Mouse (Mus musculus) heart, postnatal 36 days (tissue): ENCODE measurements around the gene Ncoa3. TPM values are rescaled to one million over a fixed set of nuclear protein-coding genes. Genes with fewer than 3 reads are reported as not detected.

Experiments used
- DNase-seq, 2 experiments: peaks; one replicate each; pipeline ENCODE4 v3.0.0; 2021 to 2022
- intact Hi-C: fragments of 180-260 bp; cut with DNase I; formaldehyde crosslinking; loops from one replicate; pipeline ENCODE4 v1.15.1; 2025
- total RNA-seq, 2 experiments: library from RNA; stranded (reverse); gene quantifications; 2 replicates each; pipeline ENCODE4 v1.2.3; 2021

Ncoa3 gene
- total RNA-seq, 2 experiments from 2014 or later = 23.0 to 27.1 TPM

DNA sequence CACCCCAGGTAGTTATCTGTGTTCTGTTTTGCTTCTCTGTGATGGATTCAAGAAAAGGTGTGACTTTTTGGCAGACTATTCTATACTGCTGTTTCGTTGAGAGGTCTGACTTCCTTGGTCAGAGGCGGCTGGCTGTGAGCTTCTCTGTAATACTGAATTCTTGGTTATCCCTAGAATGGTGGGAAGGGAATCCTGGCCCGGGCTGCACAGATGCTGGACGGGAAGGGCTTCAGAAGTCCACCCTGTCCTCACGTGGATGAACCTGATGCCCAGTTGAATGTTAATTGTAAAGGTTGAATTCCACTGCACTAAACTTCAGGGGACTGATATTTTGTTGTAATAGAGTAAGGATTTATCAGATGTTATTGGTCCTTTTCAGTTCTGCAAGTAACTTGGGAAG, 7.4 kb downstream of the Ncoa3 start:
- no peak for DNase-seq
- intact Hi-C loops = no loop called here

DNA sequence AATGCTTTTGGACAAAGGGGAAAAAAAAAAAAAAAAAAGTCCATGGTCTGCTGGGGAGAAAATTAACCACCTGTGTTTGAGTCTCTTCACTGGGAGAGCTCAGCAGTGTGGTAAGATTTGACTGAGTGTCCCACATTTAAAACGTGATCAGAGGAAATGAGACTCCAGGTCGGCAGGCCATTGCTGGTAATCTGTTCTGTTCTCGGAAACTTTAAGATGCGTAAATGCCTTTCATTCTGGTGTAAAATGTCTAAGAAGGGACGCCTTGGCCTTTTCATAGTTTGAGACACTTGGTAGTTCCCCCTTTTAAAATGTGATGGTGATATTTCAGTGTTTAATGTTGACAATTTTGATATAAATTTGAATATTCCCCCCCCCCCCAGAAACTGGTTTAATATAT, 7.8 kb downstream of the Ncoa3 start:
- intact Hi-C loops = no loop called here
- no peak for DNase-seq

DNA sequence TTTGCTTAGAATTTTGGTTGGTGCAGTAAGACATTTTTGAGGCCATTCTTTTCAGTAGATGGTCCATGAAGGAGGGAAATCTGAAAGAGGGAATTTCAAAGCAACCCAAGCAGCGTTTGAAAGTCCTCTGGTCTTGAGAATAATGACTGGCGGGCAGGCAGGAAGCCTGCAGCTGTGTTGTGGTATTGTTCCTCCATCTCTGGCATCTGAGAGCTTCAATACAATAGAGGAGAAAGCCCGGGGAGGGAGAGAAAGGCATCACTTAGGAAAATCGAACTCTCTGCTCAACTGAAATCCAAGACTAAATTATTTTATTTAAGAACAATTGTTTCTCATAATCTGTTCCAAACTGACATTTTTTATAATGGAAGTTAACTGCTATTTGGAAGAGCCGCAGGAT, 8.3 kb downstream of the Ncoa3 start:
- no peak for DNase-seq
- intact Hi-C loops = no loop called here

DNA sequence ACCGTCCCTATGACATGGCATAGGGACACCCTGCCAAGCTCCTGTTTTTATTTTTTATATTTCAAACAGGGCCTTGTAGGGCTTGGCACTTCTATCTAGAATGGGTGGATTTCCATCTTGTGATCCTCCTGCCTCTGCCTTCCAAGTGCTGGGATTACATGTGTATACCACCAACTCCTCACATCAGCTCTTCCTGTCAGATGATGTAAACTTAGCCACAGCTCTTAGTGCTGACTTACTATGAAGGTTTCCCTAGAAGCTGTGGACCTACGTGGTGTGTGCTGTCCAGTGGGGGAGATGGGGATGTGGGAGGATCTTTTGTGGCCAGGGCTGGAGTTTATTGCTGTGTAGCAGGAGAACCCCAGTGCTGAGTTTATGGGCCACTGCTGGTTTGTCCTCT, 8.9 kb downstream of the Ncoa3 start:
- no peak for DNase-seq
- intact Hi-C loops = no loop called here

DNA sequence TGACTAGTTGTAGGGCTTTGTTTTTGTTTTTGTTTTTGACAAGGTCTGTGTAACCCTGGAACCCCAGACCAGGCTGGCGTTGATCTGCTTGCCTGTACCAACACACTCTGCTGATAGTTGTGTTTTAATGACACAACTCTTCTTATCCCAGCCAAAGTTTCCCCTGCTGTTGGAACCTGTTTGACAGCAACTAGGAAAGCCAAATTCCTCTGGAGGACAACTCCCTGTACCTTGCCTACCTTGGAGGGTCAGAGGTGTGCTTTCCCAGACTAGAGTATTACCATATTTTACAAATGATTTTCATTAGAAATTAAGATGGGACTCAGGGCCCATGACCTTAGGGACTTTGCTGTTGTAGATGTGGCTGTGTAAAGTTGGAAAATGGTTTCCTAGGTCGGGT, 9.3 kb downstream of the Ncoa3 start:
- intact Hi-C loops = no loop called here
- DNase-seq = no peak

DNA sequence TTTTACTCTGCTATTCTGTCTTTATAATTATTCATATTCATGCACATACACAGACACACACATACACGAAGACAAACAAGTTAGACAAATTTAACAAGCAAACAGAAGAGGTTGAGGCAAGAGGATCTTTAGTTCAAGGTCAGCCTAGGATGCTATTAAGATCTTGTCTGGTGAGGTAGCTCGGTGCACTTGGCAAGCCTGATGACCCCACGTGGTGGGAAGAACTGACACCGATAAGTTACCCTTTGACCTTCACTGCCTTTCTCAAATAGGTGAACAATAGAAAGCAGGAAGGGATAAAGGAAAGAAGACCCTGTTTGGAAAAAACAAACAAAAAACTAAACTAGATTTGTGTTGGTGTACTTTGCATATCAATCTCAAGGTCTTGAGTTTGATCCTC, 10.0 kb downstream of the Ncoa3 start:
- intact Hi-C loops = no loop called here

DNA sequence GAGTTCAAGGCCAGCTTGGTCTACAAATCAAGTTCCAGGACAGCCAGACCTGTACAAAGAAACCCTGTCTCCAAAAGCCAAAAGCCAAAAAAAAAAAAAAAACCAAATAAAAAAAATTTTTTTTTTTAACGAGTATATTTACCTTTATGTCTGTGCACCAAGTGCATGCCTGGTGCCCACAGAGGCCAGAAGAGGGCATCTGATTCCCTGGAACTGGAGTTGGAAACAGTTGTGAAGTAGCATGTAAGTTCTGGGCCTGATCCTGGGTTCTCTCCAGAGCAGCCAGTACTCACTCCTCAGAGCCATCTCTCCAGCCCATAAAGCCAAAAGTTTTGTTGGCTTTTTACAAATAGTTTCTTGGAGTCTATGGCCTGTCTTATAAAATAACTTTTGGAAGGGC, 10.6 kb downstream of the Ncoa3 start:
- intact Hi-C loops = no loop called here
- no peak for DNase-seq

More for the DNA sequence above, 10.0 kb downstream of the Ncoa3 start:
- no peak for DNase-seq

DNA sequence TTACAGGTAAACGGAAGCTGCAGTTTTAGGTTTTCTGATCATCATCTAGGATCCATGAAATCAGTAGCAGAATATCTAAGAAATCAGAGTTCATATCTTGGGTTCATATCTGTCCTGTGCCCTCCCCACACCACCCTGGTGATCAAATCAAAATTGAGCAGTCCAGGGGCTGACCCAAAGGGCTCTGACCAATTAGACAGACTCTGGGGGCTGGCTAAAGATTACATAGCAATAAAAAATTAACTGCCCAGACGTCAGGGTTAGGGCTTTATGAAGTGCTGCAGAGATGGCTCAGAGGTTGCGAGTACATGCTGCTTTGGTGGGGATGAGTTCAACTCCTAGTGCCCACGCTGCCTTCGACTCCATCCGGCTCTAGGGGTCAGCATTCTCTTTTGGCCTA, 14.6 kb downstream of the Ncoa3 start:
- intact Hi-C loops = no loop called here
- no peak for DNase-seq

DNA sequence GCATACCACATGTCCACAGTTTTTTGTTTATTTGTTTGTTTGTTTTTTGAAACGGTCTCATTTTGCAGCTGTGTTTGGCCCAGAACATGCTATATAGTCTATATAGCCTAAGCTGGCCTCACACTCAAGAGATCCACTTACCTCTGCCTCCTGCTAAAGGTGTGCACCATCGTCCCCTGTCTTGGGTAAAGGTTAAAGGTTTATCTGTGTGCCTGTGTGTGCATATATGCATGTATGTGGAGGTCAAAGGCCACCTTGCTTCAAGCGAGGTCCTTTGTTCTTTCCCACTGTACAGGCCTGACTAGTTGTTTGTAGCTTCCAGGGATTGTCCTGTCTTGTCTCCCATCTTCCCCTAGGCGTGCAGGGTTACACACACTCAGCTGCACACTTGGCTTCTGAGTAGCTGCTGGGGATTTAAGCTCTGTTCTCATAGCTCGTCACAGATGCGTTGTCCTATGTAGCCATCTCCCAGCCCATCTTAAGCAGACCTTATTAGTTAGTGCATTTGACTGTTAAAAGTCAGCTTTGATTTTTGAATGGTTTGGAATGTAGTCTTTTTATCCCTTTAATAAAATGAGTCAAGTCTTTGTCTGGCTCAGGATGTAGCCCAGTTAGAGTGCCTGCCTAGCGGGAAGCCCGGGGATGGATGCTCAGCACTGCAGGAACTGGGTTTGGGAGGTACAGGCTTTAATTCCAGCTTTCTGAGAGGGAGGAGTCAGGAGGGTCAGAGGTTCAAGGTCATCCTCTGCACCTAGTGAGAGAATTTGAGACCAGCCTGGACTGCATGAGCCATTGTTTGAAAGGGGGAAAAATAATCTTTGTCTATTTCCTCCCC, 16.3 kb downstream of the Ncoa3 start:
- intact Hi-C loops = no loop called here
- DNase-seq = no peak

DNA sequence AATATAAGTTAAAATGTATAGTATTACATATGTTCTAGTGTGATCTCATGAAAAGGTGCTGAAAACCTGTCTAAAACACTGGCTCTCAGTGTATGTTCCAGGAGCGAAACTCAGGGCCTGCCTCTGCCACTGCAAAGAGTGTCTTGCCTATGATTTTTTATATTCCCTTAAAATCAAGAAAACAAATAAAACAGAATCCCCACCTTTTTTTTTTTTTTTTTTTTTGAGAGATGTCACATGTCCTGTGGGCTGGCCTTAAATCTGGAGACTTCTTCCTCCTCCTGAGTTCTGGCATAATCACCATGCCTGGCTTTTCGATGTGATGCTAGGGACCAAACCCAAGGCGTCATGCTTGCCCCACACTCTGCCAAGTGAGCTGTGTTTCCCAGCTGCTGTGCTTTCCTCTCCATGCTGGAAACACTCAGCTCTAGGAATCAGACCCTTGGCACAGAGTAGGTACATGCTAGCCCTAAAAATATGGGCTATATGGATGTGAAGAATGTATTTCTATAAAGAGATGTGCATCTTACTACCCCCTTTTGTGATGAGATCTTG, 17.0 kb downstream of the Ncoa3 start:
- peak; percentile 55 to 60 for DNase-seq
- intact Hi-C loops = no loop called here

DNA sequence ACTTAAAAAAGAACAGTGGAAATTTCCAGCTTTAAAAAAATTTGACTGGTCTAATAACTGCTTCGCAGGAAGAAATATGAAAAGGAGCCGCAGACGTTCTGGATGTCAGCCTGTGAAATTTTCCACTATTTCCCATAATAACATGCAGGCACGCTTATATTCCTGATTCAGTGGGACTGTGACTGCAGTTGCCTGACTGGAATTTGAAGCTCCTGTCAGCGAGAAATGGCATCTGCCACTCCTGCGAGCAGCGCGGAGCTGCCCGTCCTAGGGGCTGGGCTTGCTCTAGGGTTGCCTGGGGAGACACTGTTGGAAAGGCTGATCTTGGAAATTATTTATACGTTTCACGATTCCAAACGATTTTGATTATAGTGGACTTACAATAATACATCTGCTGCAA, 17.9 kb downstream of the Ncoa3 start:
- no peak for DNase-seq
- intact Hi-C loops = loop anchor here (2.0 kb wide), 1 partner anchor 20 kb away; no protein-coding TSS in a partner anchor

DNA sequence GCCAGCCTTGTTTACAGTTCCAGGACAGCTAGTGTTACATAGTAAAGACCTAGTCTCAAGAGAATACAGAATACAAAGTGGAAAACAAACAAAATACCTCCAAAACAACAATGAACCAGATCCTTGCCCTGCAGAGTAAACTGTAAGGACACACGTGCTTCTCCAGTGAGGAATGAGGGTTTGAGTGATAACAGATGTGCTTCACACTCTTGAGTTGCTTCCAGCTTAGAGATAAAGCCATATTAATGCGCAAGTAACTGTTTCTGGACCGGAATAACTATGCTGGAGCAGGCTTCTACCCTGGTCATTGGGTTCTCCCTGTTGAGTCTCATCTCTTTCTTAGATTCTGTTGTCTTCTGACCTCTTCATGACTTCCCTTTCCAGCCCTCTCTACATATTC, 19.0 kb downstream of the Ncoa3 start:
- intact Hi-C loops = loop anchor here (2.0 kb wide), 1 partner anchor 19 kb away; no protein-coding TSS in a partner anchor

DNA sequence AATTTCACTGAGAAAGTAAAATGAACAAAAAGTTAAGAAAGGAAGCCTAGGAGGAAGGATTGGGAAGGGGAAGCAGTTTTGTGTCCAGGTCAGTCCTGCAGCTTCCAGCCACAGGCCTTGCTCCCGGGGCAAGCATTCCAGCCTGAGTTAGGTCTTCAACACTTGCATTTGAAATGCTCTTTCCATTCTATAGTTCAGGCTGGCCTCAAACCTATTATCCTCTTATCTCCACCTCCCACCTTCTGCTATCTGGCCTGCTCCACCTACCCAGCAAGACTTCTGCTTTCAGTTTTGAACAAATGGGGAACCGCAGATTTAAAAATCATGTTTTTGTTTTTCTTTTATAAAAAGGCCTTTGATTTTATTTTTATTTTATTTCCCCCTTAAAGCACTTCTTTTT, 19.7 kb downstream of the Ncoa3 start:
- intact Hi-C loops = no loop called here

More for the DNA sequence above, 19.0 kb downstream of the Ncoa3 start:
- DNase-seq = no peak

DNA sequence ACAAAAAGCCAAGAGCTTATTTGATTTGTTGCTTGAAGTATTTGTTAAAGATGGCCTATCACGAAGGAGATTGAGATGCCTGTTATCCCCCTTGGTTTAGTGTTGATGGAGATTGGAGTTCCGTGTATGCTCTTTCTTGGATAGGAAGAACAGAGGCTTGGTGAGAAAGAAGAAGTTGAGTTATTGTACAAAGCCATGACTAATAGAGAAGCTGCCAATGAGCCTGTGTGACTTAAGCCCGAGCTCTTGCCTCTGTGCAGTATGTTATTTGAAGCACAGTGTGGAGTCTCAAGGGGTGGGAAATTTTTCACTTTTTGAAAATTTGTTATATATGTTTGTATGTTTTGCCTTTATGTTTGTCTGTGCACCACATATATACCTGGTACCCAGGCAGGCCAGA, 26.3 kb downstream of the Ncoa3 start:
- intact Hi-C loops = no loop called here
- DNase-seq = no peak

More for the DNA sequence above, 19.7 kb downstream of the Ncoa3 start:
- no peak for DNase-seq

DNA sequence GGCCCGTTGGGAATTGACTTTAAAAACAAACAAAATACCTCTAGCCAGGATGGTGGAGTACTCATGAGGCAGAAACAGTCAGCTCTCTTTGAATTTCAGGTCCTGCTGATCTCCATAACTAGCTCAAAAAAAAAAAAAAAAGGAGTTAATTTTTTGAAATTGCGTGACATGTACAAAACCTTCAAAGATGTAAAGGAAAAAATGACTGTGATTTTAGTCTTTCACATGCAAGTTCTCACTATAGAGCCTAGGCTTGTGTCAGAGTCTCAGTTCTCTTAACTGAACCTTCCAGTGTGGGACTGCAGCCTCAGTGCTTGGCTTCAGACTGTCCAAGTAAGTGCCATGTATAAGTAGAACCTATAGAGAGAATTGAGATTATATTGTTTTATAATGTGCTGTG, 27.6 kb downstream of the Ncoa3 start:
- intact Hi-C loops = no loop called here
- no peak for DNase-seq

DNA sequence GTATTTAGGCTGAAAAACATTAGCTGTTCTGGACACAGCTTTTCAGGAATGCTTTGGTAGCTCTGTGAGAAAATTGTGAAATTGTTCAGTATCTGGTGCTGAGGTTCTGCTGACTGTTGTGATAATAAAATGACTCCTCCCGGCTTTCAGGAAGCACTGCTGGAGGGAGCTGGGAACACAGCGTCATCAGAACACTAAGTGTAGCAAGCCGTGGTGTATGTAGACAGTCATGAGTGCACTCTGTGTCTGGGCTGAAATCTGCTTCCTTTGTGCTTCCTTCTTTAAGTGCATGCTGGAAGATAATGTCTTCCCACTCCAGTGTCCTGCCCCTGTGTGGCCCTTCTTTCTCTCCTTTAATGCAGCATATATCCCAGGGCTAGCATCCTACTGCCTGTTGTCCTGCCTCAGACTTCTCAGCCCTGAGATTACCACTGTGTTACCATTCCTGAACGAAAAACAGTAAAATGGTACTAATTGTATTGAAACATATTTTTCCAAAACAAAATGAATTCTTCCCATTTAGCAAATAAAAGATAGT, 28.7 kb downstream of the Ncoa3 start:
- peak; percentile 43 to 54 for DNase-seq
- intact Hi-C loops = no loop called here

DNA sequence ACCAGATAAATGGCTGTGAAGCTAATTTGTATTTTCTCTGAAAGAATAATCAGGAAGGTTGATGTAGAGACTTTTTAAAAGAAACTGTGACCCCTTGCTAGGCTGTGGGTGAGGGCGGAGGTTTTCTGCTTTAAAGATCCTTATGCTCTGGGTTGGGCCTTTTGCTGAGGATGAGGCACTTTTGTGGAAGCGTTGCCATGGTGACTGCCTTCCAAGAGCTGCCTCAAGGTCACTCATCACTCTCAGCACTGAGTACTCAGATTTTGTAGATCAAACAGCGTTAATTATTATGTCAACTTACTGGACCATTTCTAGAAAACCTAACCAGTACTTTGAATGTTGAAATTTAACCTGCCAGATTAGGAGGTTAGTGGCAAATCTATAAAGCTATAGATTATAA, 29.2 kb downstream of the Ncoa3 start:
- intact Hi-C loops = no loop called here
- DNase-seq = no peak

DNA sequence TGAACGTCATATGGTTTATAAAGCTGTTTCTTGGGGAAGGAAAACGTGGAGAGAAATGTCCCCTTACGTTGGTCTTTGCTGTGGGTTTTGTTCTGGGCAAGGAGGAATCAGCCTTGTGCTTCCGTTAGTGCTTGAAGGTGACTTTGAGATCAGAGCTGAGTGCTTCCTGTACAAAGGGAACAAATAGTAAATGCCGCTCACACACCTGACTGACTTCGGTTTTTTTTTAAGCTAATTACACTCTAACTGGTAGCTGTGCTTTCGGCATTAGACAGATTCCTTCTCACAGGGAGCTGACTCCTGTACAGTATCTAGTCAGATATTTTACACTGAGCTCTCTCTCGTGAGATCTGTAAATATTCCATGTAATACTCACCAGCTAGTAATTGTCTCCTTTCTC, 29.9 kb downstream of the Ncoa3 start:
- no peak for DNase-seq
- intact Hi-C loops = no loop called here

DNA sequence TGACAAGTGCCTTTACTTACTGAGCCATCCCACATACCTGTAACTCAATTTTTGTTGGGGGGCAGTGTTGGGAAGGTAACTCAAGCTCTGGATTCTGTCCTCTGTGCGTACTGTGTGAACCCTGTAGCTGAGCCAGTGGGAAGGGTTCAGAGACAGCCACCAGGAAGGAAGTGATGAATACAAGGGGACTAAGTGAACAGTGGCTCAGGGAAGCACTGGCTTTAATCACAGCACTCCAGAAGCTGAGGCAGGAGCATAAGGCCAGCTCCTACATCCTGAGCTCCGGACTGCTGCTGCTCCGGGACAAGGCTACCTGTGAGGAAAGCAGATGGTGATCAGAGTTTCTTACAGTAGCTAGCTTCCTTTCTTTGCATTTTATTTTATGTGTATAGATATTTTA, 31.6 kb downstream of the Ncoa3 start:
- no peak for DNase-seq
- intact Hi-C loops = no loop called here

DNA sequence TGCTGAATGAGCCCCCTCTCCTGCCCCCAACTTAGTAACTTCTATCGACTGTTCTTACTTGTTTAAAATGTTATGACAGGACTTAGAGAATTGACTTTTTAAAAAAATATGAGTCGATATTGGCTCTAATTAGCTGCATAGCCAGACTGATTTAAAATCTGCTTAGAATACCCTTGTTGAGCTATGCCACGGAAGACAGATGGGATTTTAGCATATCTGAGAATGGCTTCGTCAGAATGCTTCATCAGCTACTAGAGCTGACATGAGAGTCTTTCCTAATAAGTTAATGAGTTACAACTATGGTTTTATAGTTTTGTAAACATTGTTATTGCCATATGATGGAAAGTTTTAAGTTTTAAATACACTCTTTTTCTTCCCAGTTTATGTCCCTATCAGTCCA, 32.2 kb downstream of the Ncoa3 start:
- intact Hi-C loops = no loop called here
- no peak for DNase-seq

DNA sequence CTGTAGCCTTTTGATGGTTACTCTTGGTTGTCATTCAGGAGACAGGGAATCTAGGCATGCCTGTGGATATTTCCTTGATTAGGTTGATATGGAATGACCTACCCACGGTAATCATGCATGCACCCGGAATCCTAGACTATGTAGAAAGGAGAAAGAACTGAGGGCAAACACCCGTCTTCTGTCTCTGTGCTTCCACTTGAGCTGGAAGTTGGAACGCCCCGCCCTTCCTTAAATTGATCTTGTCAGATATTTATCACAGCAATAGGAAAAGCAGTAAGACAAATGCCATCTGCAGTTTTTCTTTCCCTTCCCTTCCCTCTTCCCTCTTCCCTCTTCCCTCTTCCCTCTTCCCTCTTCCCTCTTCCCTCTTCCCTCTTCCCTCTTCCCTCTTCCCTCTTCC, 33.5 kb downstream of the Ncoa3 start:
- intact Hi-C loops = no loop called here
- no peak for DNase-seq

DNA sequence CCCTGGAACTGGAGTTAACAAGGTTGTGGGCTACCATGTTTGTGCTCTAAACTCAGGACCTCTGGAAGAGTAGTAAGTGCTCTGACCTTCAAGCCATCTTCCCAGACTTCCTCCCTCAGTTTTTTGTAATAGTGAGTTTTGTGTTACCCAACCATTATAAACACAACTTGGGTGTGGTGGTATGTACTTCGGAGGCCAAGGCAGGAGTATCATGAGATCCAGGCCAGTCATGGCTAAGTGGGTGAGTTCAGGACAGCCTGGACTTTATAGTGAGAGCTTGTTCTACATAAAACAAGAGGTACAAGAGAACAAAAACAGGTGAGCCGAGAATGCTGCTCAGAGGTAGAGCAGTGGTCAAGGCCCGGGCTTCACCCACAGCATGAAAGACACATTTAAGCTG, 35.4 kb downstream of the Ncoa3 start:
- intact Hi-C loops = no loop called here
- no peak for DNase-seq
